Mouse (Mus musculus): ENCODE measurements around the gene Clock.

The Clock gene

DNA sequence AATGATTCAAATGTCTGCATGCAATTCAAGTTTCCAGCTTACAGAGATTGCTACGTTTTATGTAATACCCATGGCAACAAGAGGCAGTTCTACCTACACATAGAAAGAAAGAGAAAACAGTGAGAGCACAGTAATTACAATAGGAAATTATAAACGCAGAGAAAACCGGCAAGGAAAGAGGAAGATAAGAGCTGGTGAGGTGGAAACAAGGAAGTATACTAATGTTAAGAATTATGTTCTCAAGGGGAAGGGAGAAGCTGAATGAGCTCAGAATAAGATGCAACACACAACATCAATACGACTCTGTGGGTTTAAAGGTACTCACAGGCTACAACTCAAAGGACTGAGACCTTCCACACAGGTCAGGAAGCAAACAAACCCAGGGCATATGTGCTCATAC is 29.6 kb downstream of the Clock start:
- no peak for DNase-seq

DNA sequence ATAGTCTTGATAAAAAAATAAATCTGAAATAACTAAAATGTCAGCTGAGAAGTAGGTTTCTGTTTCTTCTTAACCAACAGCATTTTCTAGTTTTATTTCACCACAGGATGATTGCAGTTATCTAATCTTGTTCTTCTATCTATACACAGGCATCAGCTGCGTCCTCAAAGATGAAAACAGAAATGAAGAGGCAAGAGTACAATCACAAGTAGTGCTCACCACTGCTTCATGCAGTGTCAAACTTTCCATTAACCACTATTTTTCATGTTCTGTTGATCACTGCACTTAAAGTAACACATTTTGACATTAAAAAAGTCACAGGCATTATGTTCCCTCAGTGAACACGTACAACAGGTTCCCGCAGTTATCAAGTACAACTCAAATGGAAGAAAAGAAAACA is 53.6 kb downstream of the Clock start:
- no peak for DNase-seq

DNA sequence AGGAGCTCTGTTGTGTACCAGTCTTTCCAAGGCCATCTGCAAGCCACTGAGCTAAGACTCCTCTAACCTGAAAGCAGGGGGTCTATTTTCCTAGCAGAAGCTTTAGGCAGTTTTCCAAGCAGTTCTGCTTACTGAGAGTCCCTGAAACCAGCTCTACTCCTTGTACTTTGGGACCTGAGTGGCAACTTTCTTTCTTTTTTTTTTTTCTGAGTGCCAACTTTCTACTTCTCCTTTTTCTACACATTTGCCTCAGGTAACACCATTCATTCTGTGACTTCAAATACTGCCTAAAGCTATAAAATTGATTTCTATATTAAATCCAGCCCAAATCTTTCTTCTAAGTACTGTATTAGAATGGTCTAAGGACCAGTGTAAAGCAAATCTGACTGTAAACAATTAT is 58.1 kb downstream of the Clock start:
- no peak for DNase-seq

DNA sequence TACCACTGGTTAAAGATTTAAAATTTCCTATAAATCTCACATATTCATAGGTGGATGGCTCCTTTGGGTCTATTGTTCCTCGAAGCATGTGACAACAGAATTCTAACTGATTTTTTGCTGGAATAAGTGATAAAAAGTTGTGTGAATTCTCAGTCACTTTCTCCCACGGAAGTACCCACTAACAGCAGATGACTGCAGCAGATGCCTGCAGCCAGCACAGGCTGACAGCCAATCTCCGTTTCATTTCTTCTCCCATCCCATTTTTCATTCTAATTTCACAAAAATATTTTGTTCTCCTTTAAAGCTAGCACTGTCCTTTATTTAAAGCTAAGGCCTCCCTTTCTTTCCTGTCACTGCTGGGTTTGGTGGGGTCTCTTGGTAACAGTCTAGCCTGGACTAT is 59.2 kb downstream of the Clock start:
- no peak for DNase-seq

DNA sequence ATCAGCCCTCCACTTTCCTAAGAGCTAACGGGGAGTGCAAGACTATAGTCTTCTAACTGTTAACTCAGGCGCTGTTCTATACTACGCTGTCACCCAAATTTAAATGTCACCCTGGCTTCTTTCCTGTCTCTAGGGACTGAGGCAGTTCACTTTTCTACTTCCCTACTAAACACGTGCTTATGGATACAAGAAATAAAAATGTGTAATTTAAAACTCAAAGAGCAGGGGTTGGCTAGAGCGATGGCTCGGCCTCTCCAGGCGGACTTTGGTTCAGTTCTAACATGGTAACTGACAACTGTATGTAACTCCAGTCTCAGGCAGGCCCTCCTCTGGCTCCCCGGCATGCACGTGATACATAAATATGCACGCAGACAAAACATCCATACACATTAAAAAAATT is 60.2 kb downstream of the Clock start:
- DNase-seq: no peak

DNA sequence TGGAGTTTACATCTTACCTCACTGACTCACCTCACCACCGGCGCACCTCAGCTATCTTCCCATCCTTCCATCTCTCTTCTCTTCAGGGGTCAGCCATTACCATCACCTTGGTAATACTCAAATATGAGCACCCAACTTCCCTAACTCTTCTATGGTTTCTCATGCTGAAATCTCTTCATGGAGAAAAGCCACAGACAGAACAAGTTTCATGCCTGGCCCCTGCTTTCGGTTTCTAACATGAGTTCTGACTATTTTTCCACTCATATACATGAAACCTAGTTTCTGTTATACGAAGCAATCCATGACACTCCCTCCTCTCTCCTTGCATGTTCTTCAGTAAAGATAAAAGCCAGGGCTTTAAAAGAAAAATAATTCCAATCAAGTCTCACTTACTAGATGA is 60.7 kb downstream of the Clock start:
- DNase-seq: no peak

DNA sequence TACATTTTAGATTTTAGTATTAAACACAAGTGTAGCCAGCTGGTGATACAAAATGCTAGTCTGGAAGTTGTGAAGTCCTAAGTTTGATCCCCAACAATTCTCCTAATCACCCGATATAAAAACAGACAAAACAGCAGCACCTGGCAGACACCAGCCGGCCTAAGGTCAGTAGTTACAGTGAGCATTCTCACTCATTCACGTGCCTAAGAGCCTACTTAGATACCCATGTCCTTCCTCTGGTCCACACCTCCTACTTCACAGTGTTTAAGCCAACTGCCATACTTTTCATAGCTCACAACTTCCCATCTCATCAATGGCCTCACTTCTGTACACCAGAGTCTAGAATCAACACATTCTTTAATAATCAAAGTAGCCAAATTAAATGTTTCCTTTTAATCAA is 61.3 kb downstream of the Clock start:
- no peak for DNase-seq

DNA sequence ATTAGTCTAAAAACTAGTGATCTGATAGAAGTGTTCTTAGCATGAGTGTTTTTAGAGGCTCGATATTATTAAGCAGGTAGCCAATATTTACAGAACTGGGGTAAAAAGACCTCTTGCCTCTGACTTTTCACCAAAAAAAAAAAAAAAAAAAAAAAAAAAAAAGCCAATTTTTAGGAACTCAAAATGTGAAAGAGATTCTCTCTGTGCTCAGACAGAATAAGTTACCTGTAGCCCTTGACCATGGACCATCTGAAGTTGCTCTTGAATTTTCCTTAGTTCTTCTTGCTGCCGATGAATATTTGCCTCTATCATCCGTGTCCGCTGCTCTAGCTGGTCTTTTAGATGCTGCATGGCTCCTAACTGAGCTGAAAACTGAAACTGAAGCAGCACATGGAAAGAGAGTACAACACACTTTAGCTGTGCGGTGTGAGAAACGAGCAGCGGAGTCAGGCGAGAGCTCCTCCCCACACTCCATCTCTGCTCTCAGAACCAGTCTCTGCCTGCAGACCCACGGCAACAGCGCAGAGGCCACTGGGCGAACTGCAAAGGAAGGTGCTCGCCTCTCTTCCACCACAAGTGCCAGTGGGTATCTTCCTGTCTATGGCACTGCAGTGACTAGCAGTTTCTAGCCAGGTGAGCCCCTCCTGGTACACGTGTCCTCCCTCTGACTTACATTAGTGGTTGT is 73.3 kb downstream of the Clock start:
- no peak for DNase-seq

DNA sequence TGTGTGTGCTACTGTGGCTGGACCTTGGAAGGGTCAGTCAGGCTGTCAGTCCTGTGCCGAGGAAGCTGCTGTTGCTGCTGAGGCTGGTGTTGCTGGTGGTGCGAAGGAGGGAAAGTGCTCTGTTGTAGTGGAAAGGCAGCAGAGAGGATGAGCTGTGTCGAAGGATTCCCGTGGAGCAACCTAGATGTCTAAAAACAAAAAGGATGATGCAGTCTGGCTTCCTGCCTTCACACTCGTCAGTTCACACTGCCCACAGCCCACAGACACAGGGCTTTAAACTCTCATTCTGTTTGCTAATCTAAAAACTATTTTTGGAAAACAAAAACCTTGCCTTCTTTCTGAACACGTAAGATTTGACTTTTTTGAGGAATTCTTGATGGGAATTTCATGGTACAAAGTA is 87.9 kb downstream of the Clock start:
- no peak for DNase-seq

DNA sequence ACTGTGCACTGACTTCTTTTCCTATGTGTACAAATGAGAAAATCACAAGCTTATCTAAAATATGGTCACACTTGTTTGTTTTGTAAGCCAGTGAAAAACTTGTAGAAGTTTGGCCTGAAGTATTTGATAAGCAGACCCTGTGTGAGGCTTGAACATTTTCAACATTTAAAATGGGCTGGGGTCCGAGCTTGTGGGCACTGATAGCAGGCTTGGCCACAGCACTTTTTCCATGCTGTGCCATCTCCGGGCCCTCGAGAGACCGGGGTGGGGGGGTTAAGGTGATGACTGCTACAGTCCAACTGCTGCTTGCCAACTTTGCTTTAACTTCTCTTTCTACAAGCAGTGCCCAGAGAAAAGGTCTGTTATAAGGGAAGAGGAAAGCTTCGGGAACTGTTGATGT is 96.5 kb downstream of the Clock start:
- DNase-seq: no peak

DNA sequence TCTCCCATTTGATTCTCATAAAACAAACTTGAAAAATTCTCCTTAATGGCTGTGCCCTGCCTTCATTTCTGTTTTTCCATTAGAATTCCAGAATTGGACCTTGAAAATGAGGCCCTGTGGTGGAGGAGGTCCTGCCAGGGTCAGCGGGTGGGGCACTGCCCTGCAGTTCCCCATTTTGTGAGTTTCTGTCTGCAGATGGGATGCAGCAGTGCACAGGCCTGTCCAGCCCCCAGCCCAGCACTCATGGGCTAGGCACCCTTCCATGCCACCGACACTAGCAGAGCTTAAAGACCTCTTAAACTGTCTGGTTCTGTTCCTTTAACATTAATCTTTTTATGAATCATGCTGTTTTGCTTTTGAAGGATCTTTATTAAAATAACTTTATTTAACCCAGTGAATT is 98.7 kb downstream of the Clock start:
- DNase-seq: no peak

DNA sequence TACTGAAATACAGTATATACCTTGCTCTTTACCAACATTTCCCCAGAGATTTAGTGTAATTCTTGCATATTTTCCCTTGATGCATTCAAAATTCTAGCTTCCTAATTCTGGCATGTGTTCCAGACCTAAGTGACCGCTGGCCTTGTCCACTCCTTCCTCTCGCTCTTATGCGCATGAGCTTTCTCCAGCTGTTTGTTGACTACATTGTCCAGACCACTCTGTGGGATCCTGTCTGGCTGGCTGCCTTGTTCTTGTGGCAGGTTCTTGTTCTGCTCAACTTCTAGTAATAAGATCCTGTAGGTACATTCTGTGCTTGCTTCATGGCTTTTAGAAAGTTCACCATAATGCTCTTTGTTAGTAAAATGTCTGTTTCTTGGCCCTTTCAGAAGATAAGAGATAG is 101.4 kb downstream of the Clock start:
- DNase-seq: no peak

DNA sequence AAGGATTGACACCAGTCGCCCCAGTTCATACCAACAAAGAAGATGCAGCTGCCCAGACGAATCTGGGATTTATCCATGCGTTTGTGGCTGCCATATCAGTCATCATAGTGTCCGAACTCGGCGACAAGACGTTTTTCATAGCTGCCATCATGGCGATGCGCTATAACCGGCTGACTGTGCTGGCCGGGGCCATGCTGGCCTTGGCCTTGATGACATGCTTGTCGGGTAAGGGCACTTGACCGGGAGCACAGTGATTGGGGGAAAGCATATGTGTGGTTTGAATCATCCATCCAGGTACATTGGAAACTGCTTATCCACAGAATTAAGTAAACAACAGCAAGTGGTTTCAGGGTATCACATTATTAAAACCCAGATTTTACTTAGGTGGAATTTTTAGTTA is 105.2 kb downstream of the Clock start:
- DNase-seq: no peak

DNA sequence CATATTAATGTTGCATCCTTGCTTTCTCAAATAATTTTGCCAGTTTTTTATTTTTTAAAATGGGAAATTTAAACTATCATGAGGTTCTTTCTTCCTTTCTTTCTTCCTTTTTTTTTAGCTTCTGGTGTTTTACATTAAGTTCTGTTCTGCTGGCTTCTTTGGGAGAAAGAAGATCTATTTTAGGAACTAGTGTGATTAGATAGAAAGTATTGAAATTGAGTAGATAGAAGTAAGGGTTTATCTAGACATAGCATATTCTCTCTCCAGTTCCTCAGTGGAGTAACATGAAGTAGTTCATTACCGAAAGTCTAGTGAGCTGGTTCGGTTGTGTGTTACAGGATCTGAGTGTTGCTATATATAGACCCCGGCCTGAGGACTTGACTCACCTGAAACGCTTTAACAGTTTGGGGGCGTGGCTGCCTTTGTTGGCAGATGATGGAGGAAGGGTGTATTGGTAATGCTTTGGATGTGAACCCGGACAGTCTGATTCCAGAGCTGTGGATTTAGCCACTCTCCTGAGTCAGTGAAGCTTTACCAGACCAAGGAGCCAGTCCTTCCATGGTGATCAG is 110.1 kb downstream of the Clock start:
- DNase-seq: peak in 1 of 2 experiments; percentile 11

DNA sequence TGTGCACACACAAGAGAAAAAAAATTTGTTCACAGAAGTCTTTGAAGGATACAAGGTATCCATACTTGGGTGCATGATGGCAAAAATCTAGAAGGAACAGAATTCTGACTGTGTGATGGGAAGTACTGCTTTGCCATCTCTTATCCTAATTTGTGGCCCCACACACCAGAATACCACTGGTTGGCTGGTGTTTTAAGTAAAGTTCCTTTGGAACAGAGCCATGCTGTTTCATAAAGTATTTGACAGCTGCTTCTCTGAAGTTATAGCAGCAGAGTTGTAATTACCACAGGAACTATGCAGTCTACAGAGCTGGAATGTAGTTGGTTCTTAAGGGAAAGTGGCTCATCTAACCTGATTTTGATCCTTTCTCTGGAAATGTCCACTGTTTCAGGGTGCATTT is 111.5 kb downstream of the Clock start:
- no peak for DNase-seq

DNA sequence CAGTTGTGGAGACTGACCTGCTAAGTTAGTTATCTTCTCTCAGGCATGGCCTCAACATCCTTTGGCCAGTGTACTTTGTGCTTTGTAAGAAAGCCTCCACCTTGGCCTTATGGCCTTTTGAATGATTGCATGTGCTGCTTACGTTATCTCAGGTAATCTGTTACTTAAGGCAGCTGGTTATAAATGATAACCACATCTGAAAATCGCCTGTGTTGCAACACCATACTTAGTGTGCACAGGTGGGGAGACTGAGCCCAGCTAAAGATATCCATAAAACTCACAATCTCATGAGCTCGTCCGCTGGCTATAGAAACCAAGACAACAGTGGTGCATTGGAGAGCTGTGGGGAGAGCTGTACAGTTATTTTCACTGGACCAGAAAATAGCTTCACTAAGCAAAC is 114.0 kb downstream of the Clock start:
- DNase-seq: no peak

DNA sequence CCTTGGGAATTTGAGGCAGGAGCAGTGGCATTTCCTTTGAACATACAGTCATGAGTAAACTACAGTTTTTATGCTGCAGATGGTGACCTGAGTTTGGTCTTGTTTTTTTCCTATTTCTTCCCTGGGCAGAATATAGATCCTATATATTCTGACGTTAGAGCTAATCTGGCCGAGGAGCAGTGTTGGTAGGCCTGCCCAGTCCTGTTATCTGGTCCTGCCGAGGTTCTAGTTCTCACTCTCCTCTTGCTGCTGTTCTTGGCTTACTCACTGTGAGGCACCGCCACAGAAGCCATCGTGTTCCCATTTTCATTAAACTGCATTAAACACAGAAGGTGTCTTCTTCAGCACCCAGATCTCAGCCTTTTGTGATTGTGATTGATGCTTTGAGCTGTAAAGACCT is 116.7 kb downstream of the Clock start:
- DNase-seq: no peak

DNA sequence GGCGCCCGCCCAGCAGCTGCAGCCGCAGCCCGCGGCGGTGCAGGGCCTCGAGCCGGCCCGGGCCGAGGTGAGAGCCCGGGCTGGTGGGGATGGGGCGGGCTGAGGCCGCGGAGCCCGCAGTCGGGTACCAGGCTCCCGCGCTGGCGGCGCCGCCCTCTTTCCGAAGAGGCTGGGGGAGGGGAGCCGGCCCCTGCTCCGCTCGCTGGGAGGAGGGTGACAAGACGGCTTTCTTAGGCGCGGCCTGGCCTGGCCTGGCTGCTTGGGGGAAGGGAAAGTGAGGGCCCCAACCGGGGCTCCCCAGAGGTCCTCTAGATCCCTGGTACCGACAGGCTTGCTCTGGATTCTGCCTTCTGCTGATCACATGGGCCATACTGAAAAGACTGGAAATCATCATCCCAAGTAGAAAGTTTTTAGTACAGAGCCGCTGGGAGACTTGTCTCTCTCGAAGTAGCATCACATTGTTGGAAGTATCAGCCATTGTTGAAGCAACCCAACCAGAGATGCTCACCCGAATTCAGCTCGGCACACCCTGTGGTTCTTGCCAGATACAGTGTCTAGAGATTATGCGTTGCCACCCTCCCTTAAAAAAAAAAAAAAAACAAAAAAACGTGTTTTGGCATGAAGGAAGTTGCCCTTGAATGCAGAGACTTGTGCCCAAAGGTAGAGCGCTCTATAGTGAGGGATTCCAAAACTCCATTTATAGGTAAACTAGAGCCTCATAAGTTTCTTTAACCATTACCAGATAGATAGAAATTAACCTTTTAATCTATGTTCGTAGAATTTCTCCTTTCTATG is 120.1 kb downstream of the Clock start:
- peak; percentile 58 to 62 for DNase-seq

DNA sequence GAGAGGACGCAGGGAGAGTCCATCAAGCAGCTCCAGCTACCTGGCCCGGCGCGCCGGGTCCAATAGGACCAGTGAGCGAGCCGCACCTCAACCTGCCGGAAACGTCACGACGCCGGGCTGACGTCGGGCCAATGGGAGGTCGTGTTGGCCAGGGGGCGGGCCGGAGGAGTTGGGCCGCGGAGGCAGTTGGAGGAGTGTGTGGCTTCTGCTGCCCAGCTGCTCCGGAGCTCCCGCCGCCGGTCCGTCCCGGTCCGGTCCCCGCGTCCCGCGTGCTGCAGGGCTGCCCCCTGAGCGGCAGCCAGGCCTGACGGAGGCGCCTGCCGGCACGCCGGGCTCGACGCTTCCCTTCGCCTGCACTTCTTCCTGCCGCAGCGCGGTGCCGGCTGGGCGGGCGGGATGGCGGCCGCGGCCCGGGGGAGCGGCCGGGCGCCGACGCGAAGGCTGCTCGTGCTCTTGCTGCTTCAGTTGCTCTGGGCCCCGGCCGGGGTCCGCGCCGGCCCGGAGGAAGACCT is 120.8 kb downstream of the Clock start, which contains the start of gene Tmem165:
TSS of gene Tmem165 (plus strand) at position 131 of the 512 bp plus-strand sequence.
- DNase-seq: peak; percentile 93 to 94

DNA sequence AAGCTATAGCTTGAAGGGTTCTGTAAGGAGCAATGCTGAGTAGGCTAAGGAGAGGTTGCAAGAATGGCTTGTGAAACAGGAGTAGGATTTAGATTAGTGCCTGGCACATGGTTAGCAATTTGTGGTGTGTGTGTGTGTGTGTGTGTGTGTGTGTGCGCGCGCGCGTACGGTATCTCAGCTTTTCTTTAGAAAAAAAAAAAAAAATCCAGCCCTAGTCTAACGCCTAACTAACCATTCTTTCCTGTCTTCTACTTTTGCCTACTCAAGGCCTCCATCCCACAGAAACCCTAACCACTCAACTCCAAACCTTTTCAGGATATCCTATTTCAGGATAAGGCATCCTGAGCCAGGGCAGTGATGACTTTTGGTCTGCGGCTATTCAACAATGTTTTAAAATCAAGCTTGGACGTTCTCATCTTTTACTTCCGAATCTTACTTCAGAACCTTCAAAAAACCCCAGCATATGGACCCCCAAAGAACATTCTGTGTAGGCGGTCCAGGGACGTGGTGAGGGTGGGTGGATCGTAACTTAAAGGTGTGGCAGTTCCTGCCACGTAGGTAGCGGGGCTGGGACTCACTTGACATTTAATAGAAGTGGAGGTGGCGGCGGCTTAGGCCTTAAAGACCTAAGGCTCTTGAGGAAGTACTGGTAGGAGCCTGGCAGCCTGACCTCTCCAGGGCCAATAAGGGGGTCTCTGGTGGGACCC is 121.4 kb downstream of the Clock start:
- no peak for DNase-seq

DNA sequence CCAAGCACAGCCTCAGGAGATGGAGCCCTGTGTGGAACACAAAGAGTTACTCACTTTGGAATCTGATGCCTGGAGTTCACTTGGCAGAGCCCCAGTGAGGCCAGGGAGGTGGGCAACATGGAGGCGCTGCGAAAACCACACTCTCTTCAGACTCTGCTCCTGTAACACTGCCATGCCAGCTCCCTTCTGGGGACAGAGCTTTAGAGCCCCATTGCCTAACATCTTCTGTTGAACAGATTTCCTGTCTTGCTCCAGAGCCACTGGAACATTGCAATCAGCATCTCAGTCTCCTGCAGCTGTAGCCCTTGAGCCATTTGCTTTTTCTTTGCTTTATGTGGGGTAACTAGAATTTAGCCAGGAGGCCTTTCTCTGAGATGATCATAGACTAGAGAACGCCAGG is 122.3 kb downstream of the Clock start:
- no peak for DNase-seq

DNA sequence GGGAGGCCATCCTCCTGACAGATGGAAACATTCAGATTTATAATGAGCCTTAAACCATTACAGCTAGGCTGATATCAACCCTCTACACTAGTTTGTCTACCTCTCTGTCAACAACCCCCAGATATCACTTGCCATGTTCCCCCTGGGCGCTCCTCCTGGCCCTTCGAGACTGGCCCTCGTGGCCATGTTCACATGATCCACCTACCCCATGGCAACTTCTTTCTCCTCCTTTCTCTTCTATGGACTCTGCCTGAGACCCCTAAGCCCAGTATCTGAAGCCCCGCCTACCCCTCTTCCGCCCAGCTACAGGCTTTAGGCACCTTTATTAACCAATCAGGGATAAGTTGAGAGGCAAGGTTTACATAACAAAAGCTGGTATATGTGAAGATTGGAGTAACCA is 124.8 kb downstream of the Clock start:
- no peak for DNase-seq

DNA sequence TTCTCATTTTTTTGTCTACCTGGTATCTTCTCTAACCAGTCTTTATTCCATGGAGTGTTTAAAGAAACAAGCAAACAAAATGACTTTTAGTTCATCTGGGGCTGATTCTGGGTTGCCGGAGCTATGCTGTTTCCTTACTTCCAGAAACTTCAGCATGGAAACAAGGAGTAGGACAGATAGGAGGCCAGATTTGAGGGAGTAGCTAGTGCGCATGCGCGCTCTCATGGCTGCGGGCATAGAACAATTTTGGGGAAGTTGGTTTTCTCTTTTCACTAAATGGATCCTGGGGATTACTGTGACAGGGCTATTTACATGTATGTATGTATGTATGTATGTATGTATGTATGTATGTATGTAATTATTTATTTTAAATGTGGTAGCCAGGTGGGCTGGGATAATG is 125.4 kb downstream of the Clock start:
- no peak for DNase-seq

Measured in B cell, adult 2 months (primary cell).